Mouse (Mus musculus) CD4-positive, CD25-positive, alpha-beta regulatory T cell, adult 4 months (primary cell): ENCODE data around the gene Sstr1. TPM values are rescaled to one million over a fixed set of nuclear protein-coding genes. Genes with fewer than 3 reads are reported as not detected.

Experiments
- ATAC-seq: one replicate; pipeline ENCODE4 v1.8.0; 2017
- polyA plus RNA-seq, 2 experiments: library from polyadenylated mRNA; unstranded; fragments of 100-300 nt; shearing (Covaris generic); gene quantifications; one replicate each; pipeline ENCODE4 v1.2.1; 2017

Sstr1 gene
- polyA plus RNA-seq: not detected

GRCm38 (mm10) chr12:58211163-58212071 is at the start of gene Sstr1:
Gene Sstr1 (plus strand): TSS chr12:58211772.
- ATAC-seq: no peak

- no peak for ATAC-seq
Measured at GRCm38 (mm10) chr12:58198810-58199209, 12.8 kb upstream of the Sstr1 start.

- ATAC-seq: no peak
Measured at GRCm38 (mm10) chr12:58201190-58201589, 10.4 kb upstream of the Sstr1 start.

GRCm38 (mm10) chr12:58207956-58208355 is 3.6 kb upstream of the Sstr1 start:
- no peak for ATAC-seq

- no peak for ATAC-seq
Measured at GRCm38 (mm10) chr12:58212261-58212923, 820 bp downstream of the Sstr1 start.

GRCm38 (mm10) chr12:58212924-58213450 is 1.4 kb downstream of the Sstr1 start:
- no peak for ATAC-seq

- no peak for ATAC-seq
Measured at GRCm38 (mm10) chr12:58213451-58214288, 2.1 kb downstream of the Sstr1 start.

- no peak for ATAC-seq
Measured at GRCm38 (mm10) chr12:58214289-58215136, 2.9 kb downstream of the Sstr1 start.

- ATAC-seq: no peak
Measured at GRCm38 (mm10) chr12:58216218-58216617, 4.6 kb downstream of the Sstr1 start.

- ATAC-seq: no peak
Measured at GRCm38 (mm10) chr12:58219078-58219477, 7.5 kb downstream of the Sstr1 start.

- ATAC-seq: no peak
Measured at GRCm38 (mm10) chr12:58225644-58226043, 14.1 kb downstream of the Sstr1 start.

- ATAC-seq: no peak
Measured at GRCm38 (mm10) chr12:58232489-58232888, 20.9 kb downstream of the Sstr1 start.

- ATAC-seq: no peak
Measured at GRCm38 (mm10) chr12:58251901-58252300, 40.3 kb downstream of the Sstr1 start.

Other genes with a start within 250 kb of the Sstr1 start
- gene Clec14a, start 57.5 kb downstream of the Sstr1 start, polyA plus RNA-seq: not detected